Mouse (Mus musculus): ENCODE results near the gene Olfr288. TPM values are rescaled to one million over a fixed set of nuclear protein-coding genes. Genes with fewer than 3 reads are reported as not detected.

The Olfr288 gene
- polyA plus RNA-seq, 1 experiment from 2014 or later = not detected

DNA sequence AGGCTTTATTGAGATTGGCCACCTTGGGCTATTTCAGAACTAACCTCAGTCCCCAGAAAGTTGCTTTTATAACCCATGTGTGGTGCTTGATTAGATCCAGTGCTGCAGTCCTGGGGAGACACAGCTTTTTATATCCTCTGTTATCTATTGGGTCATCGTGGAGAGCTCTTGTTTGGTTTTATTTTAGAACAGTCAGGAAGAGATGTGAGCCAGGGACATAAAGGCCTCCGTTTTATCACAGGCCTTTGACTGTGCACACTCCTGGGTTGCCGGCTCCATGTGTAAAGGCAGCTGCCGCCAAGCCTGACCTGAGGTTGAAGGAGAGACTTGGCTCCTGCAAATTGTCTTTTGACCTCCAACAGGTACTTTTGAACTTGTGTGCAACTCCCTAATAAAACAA, 32.8 kb downstream of the Olfr288 start:
- Histone ChIP-seq H3K9me3 (no peaks in the 10 kb centered on the region), H3K4me1 (replicated peaks) (peaks cover 6% of the 10 kb centered on the region), H3K4me2 (no peak overlapping the region), H3K27ac (no peak overlapping the region), H3K36me3 (no peaks in the 10 kb centered on the region), H3K4me3 (no peak overlapping the region), H3K9ac (no peak overlapping the region), H3K27me3 (peaks cover 7% of the 10 kb centered on the region; the same call in 1 of the 2 replicates)
- no peak for ATAC-seq (ENCODE audit: low FRiP score)
- 81% methylated on average over 4 of the region's 4 CpGs for WGBS

DNA sequence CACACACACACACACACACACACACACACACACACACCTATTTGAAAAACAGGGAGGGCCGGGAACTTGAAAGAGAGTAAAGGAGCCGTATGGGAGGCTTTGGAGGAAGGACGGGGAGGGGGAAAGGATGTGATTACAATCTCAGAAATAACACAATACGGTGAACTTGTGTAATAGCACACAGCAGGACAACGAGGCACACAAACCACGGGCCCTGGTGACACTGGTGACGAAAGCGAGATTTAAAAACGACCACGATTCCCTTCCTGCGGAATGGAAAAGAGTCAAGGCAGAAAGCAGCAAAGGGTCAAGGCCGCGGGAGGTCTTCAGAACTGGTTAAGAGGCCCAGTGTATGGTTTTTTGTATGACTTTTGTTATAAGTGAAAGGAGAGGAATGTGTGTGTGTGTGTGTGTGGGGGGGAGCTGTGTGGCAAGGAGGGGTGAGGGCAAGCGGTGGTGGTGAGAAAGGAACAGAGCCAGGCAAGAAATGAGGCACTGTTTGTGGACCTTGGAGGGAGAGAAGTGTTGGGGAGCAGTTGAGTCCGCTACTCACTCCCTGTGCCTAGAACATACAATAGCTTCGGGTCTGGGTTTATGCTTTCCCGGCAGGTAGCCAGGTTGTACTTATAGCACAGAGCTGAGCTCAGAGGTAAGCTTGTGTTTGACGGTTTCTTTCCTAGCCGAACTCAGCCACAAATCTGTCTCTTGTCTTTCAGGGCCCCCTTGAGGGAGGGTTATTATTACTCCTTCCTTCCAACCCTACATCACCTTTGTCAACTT, 34.1 kb downstream of the Olfr288 start:
- 52% methylated on average over 19 of the region's 19 CpGs for WGBS

GRCm38 (mm10) chr15:98157253-98157652, 38.1 kb downstream of the Olfr288 start:
- ATAC-seq (ENCODE audit: low FRiP score) = no peak
- no peaks in the 10 kb centered on the region for H3K9me3 ChIP-seq
- no peaks in the 10 kb centered on the region for H3K4me1 ChIP-seq (replicated peaks)
- H3K4me3 ChIP-seq = no peak overlapping the region
- no peaks in the 10 kb centered on the region for H3K36me3 ChIP-seq
- H3K27ac ChIP-seq = no peak overlapping the region
- no peak overlapping the region for H3K9ac ChIP-seq
- H3K27me3 ChIP-seq = no peaks in the 10 kb centered on the region
- H3K4me2 ChIP-seq = no peak overlapping the region
- WGBS = 75% methylated on average over 1 of the region's 1 CpGs

More for the DNA sequence above, 34.1 kb downstream of the Olfr288 start:
- Histone ChIP-seq H3K9me3 (no peaks in the 10 kb centered on the region), H3K4me1 (replicated peaks) (no peaks in the 10 kb centered on the region), H3K4me2 (no peak overlapping the region), H3K27ac (no peak overlapping the region), H3K27me3 (peaks cover 7% of the 10 kb centered on the region; the same call in 1 of the 2 replicates), H3K9ac (no peak overlapping the region), H3K36me3 (no peaks in the 10 kb centered on the region), H3K4me3 (no peak overlapping the region)
- no peak for ATAC-seq (ENCODE audit: low FRiP score)

DNA sequence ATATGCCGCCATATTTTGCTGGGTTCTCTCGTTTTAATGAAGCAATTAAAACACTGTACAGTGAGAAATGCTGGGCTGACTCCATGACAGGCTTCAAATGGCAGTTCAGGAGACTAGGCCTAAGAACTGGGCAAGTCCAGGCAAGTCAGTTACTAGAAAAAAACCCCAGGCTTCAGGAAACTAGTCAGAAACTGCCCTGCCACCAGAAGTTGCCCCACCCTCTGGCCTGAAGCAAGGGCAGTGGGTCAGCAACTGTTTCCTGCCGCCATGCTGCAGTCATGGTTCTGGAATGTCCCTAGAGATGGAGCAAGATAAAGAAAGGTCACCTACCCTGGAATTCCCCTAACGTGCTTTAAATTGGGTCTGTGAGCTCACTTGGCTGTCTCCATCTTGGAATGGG, 39.4 kb downstream of the Olfr288 start:
- Histone ChIP-seq H3K27ac (no peak overlapping the region), H3K27me3 (no peaks in the 10 kb centered on the region), H3K9me3 (no peaks in the 10 kb centered on the region), H3K9ac (no peak overlapping the region), H3K4me1 (replicated peaks) (no peaks in the 10 kb centered on the region), H3K4me2 (no peak overlapping the region), H3K36me3 (no peaks in the 10 kb centered on the region), H3K4me3 (no peak overlapping the region)
- no peak for ATAC-seq (ENCODE audit: low FRiP score)
- 74% methylated on average over 4 of the region's 4 CpGs for WGBS

- H3K27me3 ChIP-seq = no peaks in the 10 kb centered on the region
- 96% methylated on average over 5 of the region's 5 CpGs for WGBS
- no peak for ATAC-seq (ENCODE audit: low FRiP score)
- no peak overlapping the region for H3K4me2 ChIP-seq
- H3K9ac ChIP-seq = no peak overlapping the region
- no peak overlapping the region for H3K27ac ChIP-seq
- no peak overlapping the region for H3K4me3 ChIP-seq
- no peaks in the 10 kb centered on the region for H3K9me3 ChIP-seq
- H3K36me3 ChIP-seq = no peaks in the 10 kb centered on the region
- H3K4me1 ChIP-seq (replicated peaks) = no peaks in the 10 kb centered on the region
Observed at GRCm38 (mm10) chr15:98155272-98155671, 40.1 kb downstream of the Olfr288 start.

DNA sequence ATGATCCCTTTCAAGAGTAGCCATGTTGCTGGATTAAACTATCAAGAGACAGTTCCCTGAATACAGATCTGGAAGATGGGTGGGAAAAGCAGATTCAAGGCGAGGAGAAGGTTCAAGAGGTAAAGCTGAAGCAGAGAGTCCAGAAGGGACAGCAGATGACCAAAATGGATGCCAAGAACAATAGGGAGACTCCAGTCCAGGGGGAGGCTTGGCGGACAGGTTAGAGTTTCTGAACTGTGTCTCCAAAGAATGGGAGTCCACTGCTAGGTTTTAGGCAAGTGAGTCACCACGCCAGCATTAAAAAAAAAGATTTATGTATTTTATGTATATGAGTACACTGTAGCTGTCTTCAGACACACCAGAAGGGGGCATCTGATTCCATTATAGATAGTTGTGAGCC, 40.7 kb downstream of the Olfr288 start:
- Histone ChIP-seq H3K4me3 (no peak overlapping the region), H3K36me3 (no peaks in the 10 kb centered on the region), H3K27me3 (no peaks in the 10 kb centered on the region), H3K9ac (no peak overlapping the region), H3K9me3 (no peaks in the 10 kb centered on the region), H3K27ac (no peak overlapping the region), H3K4me2 (no peak overlapping the region), H3K4me1 (replicated peaks) (no peaks in the 10 kb centered on the region)
- ATAC-seq (ENCODE audit: low FRiP score) = no peak
- WGBS = 86% methylated on average over 3 of the region's 3 CpGs

DNA sequence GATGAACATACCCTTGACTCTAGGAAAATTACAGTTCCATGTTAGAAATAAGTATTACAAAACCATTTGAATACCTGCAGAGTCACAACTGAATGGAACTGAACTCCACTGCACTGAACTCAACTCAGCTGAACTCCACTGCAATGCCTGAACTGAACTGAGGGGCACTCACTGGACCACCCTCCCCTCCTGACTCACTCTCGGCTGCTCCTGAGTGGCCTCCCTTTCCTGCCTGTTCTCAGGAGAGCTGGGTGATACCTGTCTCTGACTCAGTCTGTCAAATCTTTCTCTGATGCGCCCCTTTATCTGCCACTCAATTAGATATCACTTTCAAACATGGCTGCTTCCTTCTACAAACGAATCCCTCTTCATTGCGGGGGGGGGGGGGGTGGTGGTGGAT, 41.2 kb downstream of the Olfr288 start:
- Histone ChIP-seq H3K9ac (no peak overlapping the region), H3K27me3 (no peaks in the 10 kb centered on the region), H3K4me2 (no peak overlapping the region), H3K4me1 (replicated peaks) (no peaks in the 10 kb centered on the region), H3K4me3 (no peak overlapping the region), H3K9me3 (no peaks in the 10 kb centered on the region), H3K36me3 (no peaks in the 10 kb centered on the region), H3K27ac (no peak overlapping the region)
- WGBS = 70% methylated on average over 4 of the region's 4 CpGs
- ATAC-seq (ENCODE audit: low FRiP score) = no peak

- H3K9ac ChIP-seq = no peak overlapping the region
- H3K9me3 ChIP-seq = no peaks in the 10 kb centered on the region
- H3K4me1 ChIP-seq (replicated peaks) = no peaks in the 10 kb centered on the region
- H3K27me3 ChIP-seq = no peaks in the 10 kb centered on the region
- no peaks in the 10 kb centered on the region for H3K36me3 ChIP-seq
- H3K4me3 ChIP-seq = no peak overlapping the region
- H3K4me2 ChIP-seq = no peak overlapping the region
- no peak for ATAC-seq (ENCODE audit: low FRiP score)
- 39% methylated on average over 3 of the region's 3 CpGs for WGBS
- no peak overlapping the region for H3K27ac ChIP-seq
Observed at GRCm38 (mm10) chr15:98153625-98154024, 41.7 kb downstream of the Olfr288 start.

DNA sequence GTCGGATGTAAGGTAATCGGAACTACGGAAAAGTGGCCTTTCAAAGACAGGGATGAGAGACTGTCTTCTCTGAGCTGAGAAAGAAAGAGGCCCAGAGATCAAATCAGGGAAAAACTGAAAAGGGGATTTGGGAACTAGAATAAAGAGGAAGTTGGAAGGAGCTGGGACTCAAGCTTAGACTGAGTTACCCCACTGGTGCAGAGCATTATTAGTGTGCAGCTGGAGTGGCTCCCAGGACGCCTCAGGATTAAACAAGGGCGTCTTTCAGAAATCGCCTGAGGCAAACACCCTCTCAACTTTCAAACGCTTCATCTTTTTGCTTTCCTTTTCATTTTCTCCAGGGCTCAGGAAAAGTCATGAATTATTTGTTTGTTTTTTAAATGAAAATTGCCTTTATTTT, 42.4 kb downstream of the Olfr288 start:
- no peak for ATAC-seq (ENCODE audit: low FRiP score)
- no peak overlapping the region for H3K4me3 ChIP-seq

DNA sequence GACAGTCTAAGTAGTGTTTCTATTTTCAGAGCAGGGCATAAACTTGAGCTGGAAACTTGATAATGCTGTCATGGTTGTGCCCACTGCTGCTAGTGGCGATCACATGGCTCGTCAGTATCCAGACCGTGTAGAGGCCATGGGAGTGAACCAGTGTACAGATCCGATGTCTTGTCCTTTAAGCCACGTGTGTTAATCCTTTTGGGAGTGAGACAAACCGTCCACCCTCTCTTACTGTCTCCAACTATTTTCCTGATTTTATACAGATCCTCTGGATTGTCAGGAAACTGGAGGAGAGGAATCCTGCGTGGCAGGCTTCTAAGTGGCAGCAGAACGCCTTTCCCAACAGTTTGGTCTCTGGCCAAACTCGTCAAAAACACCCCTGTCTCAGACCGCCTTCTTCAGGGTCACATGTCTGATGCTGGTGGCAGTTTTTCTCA, 46.2 kb downstream of the Olfr288 start:
- Histone ChIP-seq H3K27ac (no peak overlapping the region), H3K4me3 (no peak overlapping the region), H3K9ac (no peak overlapping the region), H3K9me3 (no peaks in the 10 kb centered on the region), H3K4me2 (no peak overlapping the region), H3K27me3 (no peaks in the 10 kb centered on the region), H3K36me3 (no peaks in the 10 kb centered on the region), H3K4me1 (replicated peaks) (peaks cover 14% of the 10 kb centered on the region)
- ATAC-seq (ENCODE audit: low FRiP score) = no peak
- 81% methylated on average over 10 of the region's 10 CpGs for WGBS

More for the DNA sequence above, 42.4 kb downstream of the Olfr288 start:
- H3K4me2 ChIP-seq = no peak overlapping the region
- H3K9me3 ChIP-seq = no peaks in the 10 kb centered on the region
- H3K36me3 ChIP-seq = no peaks in the 10 kb centered on the region
- H3K4me1 ChIP-seq (replicated peaks) = no peaks in the 10 kb centered on the region
- WGBS = 77% methylated on average over 7 of the region's 7 CpGs
- H3K9ac ChIP-seq = no peak overlapping the region
- H3K27me3 ChIP-seq = no peaks in the 10 kb centered on the region
- no peak overlapping the region for H3K27ac ChIP-seq

DNA sequence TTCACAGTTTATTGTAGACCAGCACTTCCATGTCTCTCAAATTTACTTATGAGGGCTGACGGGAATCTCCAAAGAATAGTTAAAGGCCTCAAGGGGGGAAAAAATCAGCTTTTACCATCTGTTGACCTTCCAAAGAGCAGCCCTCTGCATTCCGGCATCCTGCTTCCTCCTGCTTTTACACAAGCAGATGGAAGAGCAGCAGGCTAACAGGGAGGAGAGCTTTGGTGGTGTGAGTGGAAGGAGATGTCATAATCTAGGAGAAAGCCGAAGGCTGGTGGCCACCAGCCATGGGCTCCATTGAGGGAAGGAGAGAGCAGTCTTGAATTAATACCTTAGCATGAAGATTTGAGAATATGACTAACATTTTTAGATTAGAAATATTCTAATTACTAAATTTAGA, 47.0 kb downstream of the Olfr288 start:
- H3K9ac ChIP-seq = no peak overlapping the region
- no peak overlapping the region for H3K27ac ChIP-seq
- H3K27me3 ChIP-seq = no peaks in the 10 kb centered on the region
- 79% methylated on average over 3 of the region's 3 CpGs for WGBS
- no peak overlapping the region for H3K4me2 ChIP-seq
- H3K4me1 ChIP-seq (replicated peaks) = peaks cover 16% of the 10 kb centered on the region
- no peaks in the 10 kb centered on the region for H3K9me3 ChIP-seq
- no peak for ATAC-seq (ENCODE audit: low FRiP score)
- no peaks in the 10 kb centered on the region for H3K36me3 ChIP-seq
- H3K4me3 ChIP-seq = no peak overlapping the region

GRCm38 (mm10) chr15:98145559-98146181, 49.7 kb downstream of the Olfr288 start:
- peak overlapping the region; percentile 96 for H3K9ac ChIP-seq
- peaks cover 17% of the 10 kb centered on the region for H3K36me3 ChIP-seq
- no peaks in the 10 kb centered on the region for H3K27me3 ChIP-seq
- H3K4me3 ChIP-seq = peak overlapping the region; percentile 99
- ATAC-seq (ENCODE audit: low FRiP score) = peak; percentile 97
- H3K4me2 ChIP-seq = peak overlapping the region; percentile 95
- no peaks in the 10 kb centered on the region for H3K9me3 ChIP-seq
- WGBS = 1% methylated on average over 38 of the region's 38 CpGs
- peaks cover 16% of the 10 kb centered on the region for H3K4me1 ChIP-seq (replicated peaks)
- peak overlapping the region; percentile 87 for H3K27ac ChIP-seq
